Mouse (Mus musculus): ENCODE measurements around the gene Wdr93. TPM values are rescaled to one million over a fixed set of nuclear protein-coding genes. Genes with fewer than 3 reads are reported as not detected.

Wdr93 gene
- total RNA-seq (2022): not detected

GRCm38 (mm10) chr7:79742659-79743536 is at the start of gene Wdr93, which contains the start of gene Pex11a:
Gene Wdr93, plus strand, starts transcription at chr7:79743163.
Gene Pex11a, minus strand, starts transcription at chr7:79743131.
- DNase-seq (ENCODE audit: low spot score): peak; percentile 60

GRCm38 (mm10) chr7:79696495-79696894 is 46.5 kb upstream of the Wdr93 start:
- no peak for DNase-seq (ENCODE audit: low spot score)

DNA sequence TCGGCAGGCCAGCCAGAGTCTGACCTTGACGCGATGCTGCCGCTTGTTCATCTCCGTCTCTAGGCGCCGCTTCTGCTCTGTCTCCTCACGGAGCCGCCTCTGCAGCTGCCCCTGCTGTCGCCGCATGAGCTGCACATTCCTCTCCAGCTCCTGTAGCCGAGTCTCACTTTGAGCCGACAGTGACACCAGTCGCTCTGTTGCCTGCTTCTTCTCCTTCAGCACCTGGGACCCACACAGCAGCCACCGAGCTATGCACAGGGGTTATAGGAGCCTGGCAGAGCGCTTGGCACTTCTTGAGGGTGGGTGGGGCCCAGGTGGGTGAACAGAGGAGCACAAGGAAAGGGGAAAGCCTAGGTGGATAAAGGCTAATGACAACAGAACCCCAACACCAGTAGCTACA is 40.2 kb upstream of the Wdr93 start:
- DNase-seq (ENCODE audit: low spot score): no peak

DNA sequence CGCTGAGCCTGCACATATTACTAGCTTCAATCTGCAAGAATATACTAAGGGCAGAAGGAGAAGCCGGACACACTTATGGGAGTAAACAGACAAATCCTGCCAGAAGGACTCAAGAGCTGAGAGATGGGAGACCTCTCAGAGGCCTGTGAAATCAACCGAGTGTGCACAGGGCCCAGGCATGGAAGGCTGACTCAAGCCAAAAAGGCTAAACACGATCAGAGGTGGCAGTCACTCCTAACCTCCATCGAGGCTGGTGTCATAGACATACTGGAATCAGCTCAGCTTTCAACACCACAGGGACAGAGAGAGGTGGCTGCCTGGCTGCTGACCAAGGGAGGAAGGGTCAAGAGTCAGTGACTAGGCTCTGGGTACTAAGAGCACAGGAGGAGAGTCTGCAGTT is 37.8 kb upstream of the Wdr93 start:
- no peak for DNase-seq (ENCODE audit: low spot score)

- no peak for DNase-seq (ENCODE audit: low spot score)
These were observed 32.8 kb upstream of the Wdr93 start for GRCm38 (mm10) chr7:79710130-79710607.

DNA sequence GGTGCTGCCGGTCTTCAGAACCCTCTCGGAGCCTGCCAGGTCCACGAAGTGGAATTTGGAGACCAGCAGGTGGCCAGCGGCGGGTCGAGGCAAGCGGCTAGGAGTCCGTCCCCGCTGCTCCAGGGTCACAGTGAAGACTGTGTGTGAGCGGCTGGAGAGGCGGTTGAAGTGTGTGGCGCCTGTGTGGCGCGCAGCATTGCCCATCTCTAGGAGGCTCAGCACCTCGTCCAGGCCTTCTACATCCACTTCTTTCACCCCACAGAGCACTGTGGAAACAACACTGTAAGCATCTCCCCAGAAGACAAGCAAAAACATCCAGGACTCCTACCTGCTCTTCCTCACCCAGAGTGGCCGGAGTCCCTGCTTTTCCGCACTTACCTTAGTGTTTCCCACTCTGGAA is 32.1 kb upstream of the Wdr93 start:
- no peak for DNase-seq (ENCODE audit: low spot score)

- peak; percentile 75 for DNase-seq (ENCODE audit: low spot score)
These were observed 27.6 kb upstream of the Wdr93 start, which contains the start of gene Kif7 for GRCm38 (mm10) chr7:79715187-79715981. Gene Kif7, minus strand, starts transcription at chr7:79715720.

DNA sequence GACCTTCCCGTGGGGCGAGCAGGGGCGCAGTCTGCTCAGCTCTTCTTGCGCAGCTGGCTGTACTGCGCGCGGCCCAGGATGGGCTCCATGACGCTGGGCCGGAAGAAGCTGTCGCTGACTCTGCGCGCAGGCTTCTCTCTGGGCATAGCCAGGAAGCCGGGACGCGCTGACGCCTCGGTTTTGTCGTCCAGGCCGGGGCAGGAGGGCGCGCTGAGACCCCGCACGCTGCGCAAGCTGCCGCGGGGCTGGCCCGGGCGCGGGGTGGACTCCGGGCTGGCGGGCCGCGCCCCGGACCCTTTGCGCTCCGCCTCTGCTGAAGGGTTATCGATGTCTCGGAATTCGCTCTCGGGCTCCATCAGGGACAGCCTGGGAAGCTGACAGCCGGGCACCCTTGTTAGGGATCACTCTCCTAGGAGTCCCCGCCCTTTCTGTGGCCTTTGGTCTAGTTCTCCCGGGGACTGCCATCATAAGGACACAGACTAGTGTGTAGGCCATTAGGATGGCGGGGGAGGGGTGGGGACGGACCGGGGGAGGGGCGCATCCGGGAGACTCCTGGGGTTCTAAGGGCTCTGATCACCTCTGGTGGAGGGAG is 21.5 kb upstream of the Wdr93 start:
- peak; percentile 36 for DNase-seq (ENCODE audit: low spot score)

DNA sequence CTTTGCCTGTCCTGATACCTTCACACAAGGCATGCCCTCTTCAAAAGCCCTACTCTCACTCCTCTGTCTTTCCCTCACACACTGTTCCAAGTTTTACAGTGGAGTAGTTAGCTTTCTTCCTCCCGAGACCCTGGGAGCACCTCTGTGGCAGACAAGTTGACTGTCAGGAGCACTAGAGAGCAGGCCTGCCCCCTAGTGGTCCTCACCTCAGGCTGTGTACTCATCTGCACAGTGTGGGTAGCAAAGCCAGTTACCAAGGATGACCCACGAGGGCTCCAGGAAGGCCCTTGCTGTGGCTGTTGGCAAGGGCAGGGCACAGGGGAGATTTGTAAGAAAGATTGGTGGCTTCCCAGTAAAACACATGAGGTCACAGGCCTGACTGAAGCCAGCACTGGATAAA is 15.9 kb upstream of the Wdr93 start:
- peak; percentile 41 for DNase-seq (ENCODE audit: low spot score)

DNA sequence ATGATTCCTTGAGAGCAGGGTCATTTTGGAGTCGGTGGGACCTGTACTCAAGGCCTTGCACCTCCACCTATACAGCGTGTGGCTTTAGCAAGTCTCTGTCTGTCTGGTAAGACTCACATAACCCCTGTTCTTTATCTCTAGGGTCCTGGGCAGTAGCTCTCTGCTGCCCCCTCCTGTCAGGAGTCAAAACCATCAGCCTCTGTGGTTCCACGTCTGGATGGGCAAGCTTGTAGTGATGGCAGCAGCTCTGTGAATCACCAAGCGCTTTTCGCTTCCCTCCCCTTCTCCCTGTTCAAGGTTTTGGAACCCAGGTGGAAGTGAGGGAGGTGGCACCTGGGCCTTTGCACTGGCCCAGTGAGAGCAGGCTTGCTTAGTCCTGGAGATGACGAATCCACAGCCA is 14.7 kb upstream of the Wdr93 start:
- peak; percentile 54 for DNase-seq (ENCODE audit: low spot score)

DNA sequence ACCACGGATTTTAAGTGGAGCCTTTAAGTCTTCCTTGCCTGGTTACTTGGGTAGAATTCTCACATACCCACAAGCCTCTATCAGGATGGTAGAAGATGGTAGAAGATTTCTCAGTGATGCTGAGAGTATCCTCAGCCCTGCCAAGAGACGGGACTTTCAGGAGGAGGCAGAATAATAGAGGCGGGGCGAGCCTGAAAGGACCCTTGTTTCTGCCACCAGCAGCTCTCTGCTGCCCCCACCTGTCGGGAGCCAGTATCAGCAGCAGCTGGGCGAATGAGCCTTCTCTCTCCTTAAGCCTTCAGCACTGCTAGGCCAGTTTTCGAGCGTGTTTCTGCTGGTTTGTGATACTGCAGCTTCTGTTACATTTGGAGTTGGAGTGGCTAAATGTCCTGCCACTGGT is 13.8 kb upstream of the Wdr93 start:
- peak; percentile 45 for DNase-seq (ENCODE audit: low spot score)

DNA sequence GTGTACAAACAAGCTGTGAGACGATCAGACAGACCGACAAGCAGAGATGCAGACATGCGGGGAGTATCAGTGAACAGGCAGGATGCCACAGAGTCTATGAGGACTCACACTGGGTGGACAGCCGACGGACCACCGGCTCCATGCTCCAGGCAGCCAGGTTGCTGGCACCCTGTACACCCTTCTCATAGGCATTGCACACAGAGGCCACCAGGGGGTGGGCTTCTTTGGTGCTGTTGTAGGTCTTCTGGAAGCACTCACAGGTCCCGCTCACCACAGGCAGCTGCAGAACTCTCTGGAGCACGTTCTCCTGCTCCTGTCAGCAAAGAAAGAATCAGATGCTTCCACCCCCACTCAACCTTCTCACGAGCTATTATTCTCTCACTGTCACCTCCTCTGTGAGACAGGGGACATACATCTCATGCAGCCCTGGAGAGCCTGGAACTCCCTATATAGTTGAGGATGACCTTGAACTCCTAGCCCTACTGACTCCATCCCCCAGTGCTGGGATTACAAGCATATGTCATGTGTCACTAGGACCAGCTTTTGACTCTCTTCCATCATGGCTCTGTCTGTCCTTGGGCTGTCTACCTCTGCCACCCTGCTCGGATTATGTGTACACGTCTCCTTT is 13.1 kb upstream of the Wdr93 start:
- DNase-seq (ENCODE audit: low spot score): no peak

DNA sequence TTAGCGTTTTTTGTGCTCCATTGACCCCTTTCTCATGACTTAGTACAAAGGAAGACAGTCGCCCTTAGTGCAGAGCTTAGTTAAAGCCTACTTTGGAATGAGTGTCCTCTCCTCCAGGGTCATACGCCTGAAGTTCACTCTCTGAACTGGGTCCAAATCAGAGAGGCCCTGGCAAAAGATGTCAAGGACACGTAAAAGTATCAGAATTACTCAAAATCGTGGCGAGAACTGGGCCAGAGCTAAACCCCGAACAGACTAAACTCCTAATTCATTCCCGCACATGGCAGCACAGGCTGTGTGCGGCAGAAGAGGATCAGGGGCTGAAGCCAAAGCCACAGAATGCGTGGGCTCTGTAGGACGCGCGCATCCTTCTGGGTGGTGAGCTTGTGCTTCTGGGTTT is 11.5 kb upstream of the Wdr93 start:
- no peak for DNase-seq (ENCODE audit: low spot score)

- DNase-seq (ENCODE audit: low spot score): no peak
These were observed 10.3 kb upstream of the Wdr93 start, which contains the start of gene Plin1 for GRCm38 (mm10) chr7:79732622-79733021. Gene Plin1, minus strand, starts transcription at chr7:79732903.

DNA sequence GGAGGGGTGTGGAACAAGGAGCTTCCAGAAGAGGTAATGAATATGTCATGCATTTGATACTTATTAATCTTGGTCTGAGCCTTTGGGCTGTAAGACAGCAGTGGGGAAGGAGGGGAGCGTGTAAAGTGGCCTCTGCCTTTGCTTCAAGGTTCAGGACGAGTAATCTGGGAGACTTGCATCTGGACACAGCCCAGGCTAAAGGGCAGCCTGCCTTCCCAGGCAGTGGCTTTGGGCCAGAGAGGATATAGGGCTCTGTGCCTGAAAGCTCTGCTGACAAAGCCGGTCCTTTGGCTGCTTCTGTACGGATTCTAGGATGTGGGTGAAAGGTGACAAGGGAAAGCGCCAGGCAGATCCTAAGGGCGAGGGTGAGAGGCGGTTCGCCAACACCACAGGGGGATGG is 8.4 kb upstream of the Wdr93 start:
- DNase-seq (ENCODE audit: low spot score): peak; percentile 67

DNA sequence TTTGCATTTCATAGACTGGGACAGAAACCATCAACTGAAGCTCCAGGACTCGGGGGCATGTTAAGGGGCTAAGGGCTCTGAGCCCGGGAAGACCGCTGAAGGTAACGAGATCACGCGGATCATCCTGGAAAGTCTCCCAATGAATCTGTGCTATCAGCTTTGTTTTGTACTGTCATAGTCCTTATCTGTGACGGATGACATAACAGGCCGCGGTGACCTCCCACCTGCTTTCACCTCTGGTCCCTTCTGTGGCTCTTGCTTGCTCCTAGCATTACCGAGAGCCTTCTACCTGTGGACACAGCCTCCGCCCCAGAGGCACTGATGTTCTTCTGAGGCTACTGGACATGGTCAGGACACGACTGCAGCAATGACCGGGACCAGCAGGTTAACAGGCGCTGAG is 6.5 kb upstream of the Wdr93 start:
- DNase-seq (ENCODE audit: low spot score): no peak

- DNase-seq (ENCODE audit: low spot score): no peak
These were observed 4.0 kb upstream of the Wdr93 start for GRCm38 (mm10) chr7:79738913-79739312.

DNA sequence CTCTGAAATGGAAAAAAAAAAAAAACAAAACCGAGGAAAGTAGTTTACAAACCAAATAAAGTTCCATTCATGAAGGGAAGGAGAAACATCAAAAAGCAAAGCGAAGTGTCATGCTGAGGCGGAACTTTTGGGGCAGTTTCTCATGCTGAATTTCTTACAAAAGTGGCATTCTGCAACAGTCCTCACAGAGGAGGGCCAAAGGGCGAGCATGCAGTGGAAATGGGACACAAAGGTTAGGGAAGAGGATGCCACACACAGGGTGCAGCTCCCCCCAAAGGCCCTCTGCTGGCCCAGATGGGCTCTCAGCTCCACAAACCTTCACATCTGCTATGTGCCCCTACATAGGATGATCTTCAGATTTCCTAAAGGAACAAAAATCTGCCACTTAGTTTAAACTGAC is 2.7 kb upstream of the Wdr93 start:
- DNase-seq (ENCODE audit: low spot score): no peak

GRCm38 (mm10) chr7:79742277-79742658 is 695 bp upstream of the Wdr93 start:
- DNase-seq (ENCODE audit: low spot score): no peak

- no peak for DNase-seq (ENCODE audit: low spot score)
These were observed 1.1 kb downstream of the Wdr93 start for GRCm38 (mm10) chr7:79744051-79744450.

DNA sequence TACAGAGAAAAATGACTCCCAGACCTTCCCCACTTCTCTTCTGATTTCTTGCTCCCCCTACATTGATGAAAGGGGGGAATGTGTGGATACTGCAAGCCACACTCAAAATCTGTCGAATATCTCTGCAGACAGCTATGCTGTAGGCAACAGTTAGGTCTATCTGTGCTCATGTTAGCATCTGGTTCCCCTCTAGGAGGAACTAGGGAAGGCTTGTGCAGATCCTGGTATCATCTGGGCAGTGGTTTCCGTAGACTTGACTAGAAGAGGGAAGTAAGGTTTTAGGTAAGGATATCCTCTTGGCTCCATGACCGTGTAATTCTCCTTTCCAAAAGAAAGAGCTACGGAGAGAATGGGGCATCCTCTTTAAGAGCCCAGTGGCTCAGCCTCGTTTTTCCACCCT is 1.6 kb downstream of the Wdr93 start:
- DNase-seq (ENCODE audit: low spot score): no peak

GRCm38 (mm10) chr7:79747659-79748058 is 4.7 kb downstream of the Wdr93 start:
- no peak for DNase-seq (ENCODE audit: low spot score)
